Comparison of ENCODE assay signal across 7 mouse cellular contexts in genomic region chr1:136007211-136008158, GRCm38 (mm10). TPM values are rescaled to one million over a fixed set of nuclear protein-coding genes. Genes with fewer than 3 reads are reported as not detected.
A peak's percentile ranks its signal among the peaks of the same experiment; 100 is the strongest.
DNase-seq lines count a peak whose midpoint lies in the region; ATAC-seq lines count a peak whose summit lies in the region.

Tmem9 (plus strand) TSS chr1:136008150.

- no peak for ATAC-seq in activated CD4-positive, CD25-positive, alpha-beta regulatory T cell, adult 4 months
- peak; percentile 99 for ATAC-seq in megakaryocyte progenitor cell, adult 5-6 weeks (replicated peaks; ENCODE audit: poor library complexity)

- peak; percentile 91 for DNase-seq in embryo, embryonic 10.5 days (ENCODE audit: low spot score)
- peak; percentile 78 for DNase-seq in gastrocnemius, postnatal 10 days
- peak; percentile 56 for DNase-seq in hindlimb bud, embryonic 11.5 days (ENCODE audit: extremely low spot score, low read depth, low spot score)
- peak; percentile 51 to 79 for DNase-seq in left cerebral cortex, postnatal 10 days (ENCODE audit: extremely low spot score in 1 of 2, low spot score in 2 of 2)
- DNase-seq in right cerebral cortex, postnatal 36 days (ENCODE audit: low spot score in 2 of 2), result peak; percentile 32 to 49

- intact Hi-C loops in left cerebral cortex, postnatal 10 days (cut with DNase I), result no loop called here

RNA-seq across cellular contexts. Expression of gene Tmem9, which starts in this region (rescaled TPM):
- 10 to 100 TPM; 21.4 to 27.0 TPM for polyA plus RNA-seq in activated CD4-positive, CD25-positive, alpha-beta regulatory T cell, adult 4 months (2017; shearing (Covaris generic))
- total RNA-seq in gastrocnemius, postnatal 10 days (2021), result 10 to 100 TPM; 27.2 to 29.0 TPM
- 10 to 100 TPM; 81.3 to 84.0 TPM for total RNA-seq in left cerebral cortex, postnatal 10 days (2021)
- 5.8 and 12.7 TPM in 2 replicates for total RNA-seq in megakaryocyte progenitor cell, adult 5-6 weeks (2015)
- total RNA-seq in megakaryocyte progenitor cell, adult 5-6 weeks (2017), result 5.1 and 9.2 TPM in 2 replicates

Comparison
In these comparisons a context has a peak if more than half of its experiments do, and no peak if none do; other contexts are left out.
1. DNase-seq: peak in every context shown above with its lines; median percentile 91 in embryo, embryonic 10.5 days; 78 in gastrocnemius, postnatal 10 days; 65 in left cerebral cortex, postnatal 10 days; 56 in hindlimb bud, embryonic 11.5 days; 40 in right cerebral cortex, postnatal 36 days.